Mouse (Mus musculus): ENCODE results near the gene Agps.

Agps gene

DNA sequence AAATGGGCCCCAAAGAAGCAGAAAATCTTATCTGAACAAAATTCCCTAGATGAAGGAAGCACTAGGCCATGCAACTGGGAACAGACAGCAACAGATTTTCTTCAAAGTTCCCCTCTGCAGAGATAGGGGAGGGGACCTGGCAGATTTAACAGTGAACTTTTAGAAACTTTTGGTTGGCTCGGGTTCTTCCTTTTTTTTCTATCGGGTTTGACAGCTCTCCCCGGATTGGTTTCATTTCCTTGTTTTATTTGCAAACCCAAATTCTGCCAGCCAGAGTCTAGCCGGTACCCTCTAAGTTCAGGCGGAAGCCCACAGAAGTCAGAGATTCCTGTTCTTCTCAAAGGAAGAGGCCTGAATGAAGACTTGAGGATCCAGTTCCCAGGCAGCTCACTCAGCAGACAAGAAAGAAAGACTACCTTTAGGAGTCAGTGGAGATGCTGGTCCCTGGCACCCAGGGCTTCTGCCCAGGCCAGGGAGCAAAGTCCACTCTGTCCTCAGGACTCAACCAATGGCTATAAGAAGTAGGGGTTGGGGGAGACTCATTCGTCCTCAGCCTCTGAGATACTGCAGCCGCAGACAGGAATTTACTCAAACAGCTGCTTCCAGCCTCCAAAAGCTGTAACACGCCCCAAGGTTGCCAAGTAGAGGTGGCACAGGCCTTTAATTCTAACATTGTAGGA lies 2.9 kb upstream of the Agps start:
- DNase-seq = no peak

DNA sequence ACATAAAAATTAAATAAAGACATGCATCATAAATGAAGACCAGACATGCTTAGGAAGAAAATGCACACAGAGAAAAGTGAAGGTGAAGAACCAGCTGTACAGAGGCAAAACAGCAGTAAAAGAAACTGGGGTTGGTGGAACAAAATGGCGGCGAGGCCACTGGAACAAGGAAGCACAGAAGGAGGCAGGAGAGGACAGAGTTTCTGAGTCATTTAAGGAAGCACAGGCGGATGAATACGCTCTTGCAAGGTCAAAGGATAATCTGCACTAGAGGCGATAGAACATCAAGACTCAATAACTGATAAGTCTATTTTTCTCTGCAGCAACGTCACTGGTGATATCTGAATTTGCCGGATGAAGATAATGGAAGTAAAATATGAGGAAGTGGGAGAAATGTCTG lies 1.7 kb upstream of the Agps start:
- DNase-seq = no peak

DNA sequence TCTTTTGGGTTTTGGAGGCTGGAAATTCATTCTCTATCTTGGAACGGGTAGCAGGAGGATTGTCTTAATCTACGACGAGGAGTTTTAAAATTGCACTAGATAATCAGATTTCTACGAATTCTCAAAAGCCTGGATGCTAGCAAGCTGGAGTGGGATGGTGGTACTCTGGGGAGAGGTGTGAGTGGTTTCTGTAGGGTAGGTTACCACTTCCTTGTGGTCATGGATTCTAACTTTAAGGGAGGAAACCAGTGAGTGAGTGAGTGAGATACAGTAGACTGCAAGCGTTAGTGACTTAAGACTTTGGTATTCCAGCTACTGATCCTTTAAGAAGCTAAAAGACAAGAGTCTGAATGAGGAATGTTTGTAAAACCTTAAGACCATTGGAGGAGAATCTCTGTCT lies 804 bp downstream of the Agps start:
- DNase-seq = no peak

DNA sequence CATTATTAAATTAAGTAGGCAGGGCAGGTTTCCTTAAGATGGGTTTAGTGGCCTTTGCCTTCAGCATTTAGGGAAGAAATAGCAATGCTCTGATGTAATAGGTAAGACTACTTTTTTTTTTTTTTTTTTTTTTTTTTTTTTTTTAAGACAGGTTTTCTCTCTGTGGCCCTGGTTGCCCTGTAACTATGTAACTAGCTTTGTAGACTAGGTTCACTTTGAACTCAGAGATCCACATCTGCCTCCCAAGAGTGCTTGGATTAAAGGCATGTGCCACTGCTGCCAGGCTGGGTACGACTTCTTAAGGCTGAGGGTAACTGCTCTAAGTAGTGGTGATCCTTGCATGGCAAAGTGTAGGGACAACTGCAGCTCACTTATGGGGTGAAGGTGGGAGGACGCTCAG lies 2.5 kb downstream of the Agps start:
- no peak for DNase-seq

DNA sequence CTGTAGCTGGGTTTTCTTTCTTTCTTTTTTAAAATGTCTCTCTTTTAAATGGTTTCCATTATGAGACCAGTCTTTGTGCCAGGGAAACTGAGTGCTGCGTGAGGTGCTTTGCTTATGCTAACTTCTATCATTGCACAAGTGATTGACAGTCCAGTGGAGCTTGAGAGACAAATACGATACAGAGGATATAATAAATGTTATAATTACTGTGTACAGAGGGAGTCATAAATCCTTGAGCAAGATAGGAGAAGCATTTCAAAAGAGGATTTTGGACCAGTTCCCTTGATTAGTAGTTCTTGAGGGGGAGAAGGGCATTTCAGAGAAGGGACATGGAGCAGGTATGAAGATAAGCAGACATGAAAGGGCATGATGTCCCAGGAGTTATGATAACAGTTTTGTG lies 10.3 kb downstream of the Agps start:
- DNase-seq = no peak

DNA sequence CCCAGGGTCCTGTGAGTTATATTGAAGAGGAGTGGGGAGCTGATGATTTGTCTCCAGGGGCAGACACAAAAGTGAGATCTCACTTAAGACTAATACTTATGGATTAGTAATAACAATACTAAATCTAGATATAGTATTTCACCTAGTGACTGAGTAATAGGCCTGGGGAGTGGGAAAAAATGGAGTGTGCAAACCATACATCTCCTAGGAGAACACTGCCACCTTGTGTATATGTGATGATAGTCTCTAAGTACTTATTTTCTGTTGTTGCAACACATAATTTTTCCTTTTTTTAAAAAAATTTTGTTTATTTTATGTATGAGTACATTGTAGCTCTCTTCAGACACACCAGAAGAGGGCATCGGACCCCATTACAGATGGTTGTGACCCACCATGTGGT lies 15.7 kb downstream of the Agps start:
- DNase-seq = no peak

DNA sequence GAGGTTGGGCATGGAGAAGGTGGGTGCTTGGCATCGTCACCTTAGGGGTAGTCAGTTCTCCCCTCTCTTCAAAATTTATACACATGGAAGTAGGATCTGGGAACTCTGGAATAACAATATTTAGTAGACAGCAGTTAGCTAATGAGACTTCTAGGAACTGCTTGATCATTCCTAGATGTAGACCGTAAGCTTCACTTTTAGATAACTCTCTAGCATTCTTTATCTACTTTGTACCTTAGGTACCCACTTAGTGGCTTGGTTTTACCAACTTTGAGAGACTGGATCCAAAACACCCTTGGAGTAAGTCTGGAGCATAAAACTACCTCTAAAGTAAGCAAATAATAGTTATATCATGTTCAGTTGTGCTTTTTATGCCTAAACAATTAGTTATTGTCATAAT lies 20.5 kb downstream of the Agps start:
- no peak for DNase-seq

DNA sequence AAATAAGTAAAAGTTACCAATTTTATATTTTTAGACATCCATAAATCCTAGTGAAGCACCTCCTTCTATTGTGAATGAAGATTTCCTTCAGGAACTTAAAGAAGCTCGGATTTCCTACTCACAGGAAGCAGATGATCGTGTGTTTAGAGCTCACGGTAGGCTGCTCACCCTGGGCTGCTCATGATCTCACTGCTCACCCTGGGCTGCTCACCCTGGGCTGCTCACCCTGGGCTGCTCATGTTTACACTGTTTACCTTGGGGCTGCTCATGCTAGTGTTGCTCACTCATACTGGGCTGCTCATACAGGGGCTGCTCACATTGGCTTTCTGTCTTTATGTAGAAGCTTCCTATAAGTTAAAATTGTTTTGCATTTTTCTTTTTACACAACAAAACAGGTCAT lies 22.2 kb downstream of the Agps start:
- DNase-seq = no peak

DNA sequence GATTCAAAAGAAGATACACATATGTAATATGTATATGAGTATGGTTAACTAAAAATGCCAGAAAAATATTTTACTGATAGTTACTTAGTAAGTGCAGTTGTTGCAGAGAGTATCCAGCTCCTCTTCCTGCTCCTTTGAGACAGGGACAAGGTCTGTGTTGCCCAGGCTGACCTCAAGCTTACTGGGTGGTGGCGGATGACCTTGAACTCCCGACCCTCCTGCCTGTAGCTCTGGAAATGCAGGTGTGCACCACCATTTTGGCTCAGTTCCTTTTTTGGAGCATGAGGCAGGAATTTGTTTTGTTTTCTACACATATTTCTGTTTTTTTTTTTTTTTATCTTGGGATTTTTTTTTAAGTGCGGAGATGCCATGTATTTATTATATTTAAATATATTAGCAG lies 29.1 kb downstream of the Agps start:
- DNase-seq = no peak

DNA sequence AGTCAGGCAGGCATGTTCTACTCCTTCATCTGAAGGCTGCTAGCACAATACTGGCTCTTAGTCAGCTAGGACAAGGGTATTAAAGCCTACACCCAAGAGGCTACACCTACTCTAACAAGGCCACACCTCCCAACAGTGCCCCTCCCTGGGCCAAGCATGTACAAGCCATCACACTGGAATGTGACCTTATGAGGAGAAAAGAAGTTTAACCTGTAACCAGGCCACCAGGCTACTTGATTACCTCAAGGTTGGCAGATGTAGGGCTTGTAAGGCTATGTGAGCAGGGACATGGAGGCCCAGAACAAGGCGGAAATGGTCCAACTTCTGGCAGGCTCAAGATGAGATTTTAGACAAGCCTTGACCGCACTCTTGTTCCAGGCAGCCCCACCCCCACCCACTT lies 37.6 kb downstream of the Agps start:
- DNase-seq = no peak

DNA sequence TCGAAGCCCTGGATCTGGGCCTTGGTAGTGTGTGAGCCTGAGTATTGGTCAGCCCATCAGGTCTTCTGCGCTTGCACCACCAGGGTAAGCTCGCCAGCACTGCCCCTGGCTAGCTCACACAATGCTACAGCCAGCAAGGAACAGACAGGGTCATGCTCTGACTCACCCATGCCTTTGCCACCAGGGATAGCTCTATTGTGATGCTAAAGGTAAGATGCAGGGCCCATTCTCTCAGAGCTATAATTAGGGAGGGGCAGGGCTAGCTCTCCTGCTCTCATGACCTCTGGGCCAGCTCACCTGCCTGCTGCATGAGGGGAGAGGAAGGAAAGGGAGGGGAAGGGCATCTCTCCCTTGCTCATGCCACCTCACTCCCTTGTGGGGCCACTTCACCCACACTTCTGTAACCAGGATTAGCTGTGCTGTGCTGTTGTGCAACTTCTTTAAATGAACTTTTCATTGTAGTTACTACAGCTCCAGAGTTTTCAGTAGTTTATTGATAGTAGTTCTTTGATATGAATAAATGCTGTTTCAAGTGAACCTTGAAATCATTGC lies 42.1 kb downstream of the Agps start:
- DNase-seq = no peak

DNA sequence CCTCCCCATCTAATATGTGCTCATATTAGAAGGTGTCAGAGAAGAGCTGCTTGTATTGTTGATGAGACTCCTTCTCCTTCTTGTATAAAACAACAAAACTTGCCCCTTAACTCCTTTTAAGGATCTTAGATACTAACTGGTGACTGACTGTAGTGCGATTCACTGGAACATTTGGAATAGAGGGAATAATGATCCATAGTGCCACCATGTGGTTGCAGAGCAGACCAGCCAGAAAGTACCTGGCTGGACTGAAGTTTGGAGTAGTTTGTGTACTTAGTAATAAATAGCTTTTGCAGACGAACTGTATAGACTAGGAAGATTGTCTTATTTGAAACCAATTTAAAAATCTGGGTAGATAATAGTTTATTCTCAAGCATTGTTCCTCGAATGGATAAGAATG lies 47.8 kb downstream of the Agps start:
- peak; percentile 36 for DNase-seq

DNA sequence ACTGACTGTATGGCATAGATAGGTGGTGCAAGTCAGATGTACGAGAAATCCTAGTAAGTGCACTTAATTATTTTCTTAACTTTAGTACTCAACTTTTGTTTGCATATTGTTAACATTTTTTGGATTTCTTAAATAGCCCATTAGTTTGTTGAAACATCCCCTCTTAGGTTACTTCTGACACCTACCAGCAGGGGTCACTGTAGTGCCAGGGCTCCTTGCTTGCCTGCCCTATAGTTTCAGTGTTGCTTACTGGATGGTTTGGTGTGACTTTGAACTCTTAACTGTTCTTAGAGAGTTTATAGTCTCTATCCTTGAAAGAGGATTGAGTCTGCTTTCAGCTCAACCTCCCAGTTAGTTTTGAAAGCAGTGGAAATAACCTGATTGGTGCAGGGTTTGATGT lies 51.6 kb downstream of the Agps start:
- DNase-seq = peak; percentile 69

DNA sequence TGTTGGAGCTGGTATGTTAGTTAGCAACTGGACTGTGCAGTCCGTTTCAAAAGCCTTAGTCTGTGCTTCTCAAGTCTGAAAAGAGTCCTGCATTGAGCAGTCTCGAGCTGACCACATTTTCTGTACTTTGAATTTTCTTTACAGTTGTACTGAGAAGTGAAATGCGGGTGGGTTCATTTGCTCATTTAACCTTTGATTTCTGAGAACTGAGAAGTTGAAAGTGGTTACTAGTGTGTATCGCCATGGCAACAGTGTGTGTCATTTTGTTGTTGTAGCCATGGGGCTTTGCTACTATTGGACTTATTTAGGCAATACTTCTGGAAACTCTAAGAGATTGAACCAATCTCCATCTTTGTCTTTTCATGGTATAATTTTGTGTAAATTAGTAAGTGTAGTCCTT lies 60.0 kb downstream of the Agps start:
- no peak for DNase-seq

DNA sequence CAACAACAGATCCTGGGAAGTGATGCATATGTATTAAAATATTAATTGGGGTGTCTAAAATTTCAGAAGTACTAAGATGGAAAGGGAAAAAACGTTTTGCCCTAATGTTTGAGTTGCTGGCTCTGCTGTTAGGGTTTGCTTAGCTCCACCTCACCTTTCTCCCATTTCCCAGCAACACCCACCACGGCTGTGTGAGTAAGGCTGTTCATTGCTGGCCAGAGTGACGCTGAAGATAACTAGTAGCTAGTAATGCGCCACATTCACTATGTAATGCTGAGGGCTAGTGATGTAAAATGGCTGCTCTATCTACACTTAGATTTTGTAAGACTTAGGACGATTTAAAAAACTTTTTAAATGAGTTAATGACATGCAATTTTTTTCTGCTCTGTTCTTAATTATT lies 63.7 kb downstream of the Agps start:
- no peak for DNase-seq

DNA sequence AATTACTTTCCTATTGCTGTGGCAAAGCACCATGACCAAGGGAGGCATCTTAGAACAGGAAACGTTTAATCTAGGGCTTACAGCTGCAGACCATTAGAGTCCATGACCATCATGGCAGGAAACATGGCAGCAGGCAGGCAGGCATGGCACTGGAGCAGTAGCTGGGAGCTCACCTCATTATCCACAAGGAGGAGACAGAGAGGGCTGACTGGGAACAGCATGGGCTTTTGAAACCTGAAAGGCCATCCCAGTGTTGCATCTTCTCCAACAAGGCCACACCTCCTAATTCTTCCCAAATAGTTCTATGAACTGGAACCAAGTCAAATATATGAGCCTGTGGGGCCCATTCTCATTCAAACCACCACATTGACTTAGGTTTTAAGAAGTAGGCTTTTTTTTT lies 68.3 kb downstream of the Agps start:
- no peak for DNase-seq

DNA sequence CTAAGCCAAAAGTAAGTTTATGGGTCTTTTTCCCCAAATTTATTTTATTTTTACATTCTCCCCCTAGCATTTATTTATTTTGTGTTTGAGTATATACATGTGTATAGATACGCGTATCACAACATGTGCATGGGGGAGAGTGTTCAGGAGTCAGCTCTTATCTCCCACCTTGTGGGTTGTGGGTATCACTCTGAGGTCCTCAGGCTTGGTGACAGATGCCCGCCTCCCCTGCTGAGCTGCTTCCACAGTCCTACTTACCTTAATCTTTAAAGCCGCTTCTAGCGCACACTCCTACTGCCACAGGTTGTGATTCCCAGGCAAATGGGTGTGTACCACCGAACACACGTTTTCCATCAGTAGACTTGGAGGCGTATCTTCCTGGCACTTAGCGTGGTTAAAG lies 69.9 kb downstream of the Agps start:
- DNase-seq = peak; percentile 11

DNA sequence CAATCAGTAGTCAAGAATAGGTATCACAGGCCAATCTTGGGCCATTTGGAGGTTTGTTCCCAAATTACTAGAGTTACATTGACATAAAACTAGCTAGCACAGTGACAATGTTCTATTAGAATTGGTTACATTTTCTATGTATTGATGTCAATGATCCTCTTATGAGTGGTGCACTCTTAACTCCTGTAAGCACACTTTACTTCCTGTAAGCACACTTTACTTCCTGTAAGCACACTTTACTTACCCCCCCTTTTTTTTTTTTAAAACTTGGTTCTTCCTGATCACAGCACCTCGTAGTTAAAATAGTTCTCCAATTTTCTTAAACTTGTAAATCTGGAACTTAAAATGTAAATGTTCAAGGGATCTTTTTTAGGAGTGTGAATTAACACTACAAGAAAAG lies 75.2 kb downstream of the Agps start:
- no peak for DNase-seq

DNA sequence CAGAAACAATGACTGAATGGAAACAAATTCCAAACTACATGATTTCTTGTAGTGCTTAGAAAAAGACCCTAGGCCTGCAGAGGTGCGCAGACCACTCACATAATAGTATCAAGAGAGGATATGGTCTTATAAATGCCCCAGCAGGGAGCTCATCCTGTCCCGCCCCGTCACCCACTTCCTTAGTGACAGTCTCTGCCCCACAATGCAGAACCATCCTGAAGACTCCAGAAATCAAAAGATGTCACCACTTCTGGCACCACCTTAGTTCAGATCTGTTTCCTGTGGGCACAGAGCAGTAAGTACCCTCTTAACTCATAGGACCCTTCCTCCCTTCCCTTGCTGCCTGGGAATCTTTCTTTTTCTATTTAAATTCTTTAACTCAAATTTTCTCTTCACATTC lies 83.1 kb downstream of the Agps start:
- no peak for DNase-seq

DNA sequence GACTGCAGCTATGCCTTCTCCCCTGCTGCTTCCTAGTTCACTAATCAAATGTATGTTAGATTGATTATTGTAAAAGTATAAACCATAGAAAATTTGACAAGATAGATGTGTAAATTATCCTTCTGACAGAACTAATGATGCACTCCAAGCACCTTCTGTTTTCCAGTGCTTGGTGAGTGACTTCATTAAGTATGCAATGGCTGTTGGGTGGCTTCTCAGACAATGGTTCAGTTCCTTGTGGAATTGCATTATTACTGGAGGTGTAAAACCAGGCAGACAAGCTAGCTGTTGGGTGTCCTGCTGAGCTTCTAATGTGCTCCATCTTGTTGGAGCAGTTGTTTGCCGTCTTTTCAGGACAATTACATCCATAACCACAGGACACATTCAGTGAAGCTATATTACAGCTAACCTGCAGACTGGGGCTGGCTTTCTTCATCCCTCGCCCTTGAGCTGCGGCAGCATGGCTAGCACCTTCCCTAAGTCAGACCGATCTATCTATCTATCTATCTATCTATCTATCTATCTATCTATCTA lies 91.9 kb downstream of the Agps start:
- DNase-seq = no peak

DNA sequence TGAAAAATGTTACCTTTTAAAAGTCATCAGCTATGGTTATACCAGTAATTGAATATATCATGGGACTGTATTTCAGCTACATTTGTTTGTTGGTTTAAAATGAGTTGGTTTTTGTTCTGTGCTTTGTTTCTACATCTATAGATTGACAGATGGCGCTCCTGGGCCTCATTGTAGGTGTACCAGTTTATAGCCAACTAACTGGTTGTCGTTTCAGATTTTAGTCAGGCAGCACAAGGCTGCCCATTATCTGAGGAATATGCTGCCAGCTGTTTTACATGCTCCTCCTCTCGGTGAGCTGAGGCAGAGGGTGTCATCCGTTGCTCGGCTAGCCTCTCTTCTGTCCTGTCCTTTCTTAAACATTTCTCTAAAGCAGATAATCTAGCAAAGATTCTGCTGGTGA lies 94.1 kb downstream of the Agps start:
- DNase-seq = no peak

DNA sequence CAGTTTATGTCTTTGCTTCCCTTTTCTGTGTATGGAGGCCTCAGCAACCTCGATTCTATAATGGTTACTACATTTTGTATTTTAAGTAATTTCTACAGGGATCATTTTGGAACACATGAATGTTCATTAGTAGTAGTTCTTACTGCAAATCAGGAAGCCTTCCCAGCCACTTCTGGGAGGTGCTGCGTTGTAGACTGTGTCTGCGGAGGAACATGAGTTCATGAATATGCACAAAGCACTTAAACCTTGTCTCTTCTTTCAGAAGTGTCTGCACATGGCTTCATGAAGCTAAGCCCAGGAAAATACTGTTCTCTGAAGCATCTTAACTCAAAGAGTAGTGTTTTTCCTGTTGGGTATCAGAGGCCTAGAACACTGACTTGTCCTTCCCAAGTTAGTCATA lies 96.0 kb downstream of the Agps start:
- DNase-seq = no peak

DNA sequence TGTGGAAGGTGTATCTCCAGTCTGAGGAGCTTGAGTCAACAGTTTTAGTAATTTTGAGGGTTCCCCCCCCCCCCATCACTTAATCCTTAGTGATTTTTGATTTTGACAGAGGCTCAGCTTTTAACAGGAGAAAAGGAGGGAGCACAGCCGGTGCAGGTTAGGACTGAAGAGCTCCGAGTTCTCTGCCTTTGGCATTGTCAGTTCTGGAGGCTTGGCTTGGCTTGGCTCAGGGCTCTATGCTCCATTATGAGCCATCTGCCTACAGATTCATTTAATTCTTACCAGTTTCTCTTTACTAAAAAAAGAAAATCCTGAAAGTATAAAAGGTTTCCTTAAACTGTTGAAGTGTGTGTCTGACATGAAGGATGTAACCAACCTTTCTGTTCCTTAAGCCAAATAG lies 97.2 kb downstream of the Agps start:
- no peak for DNase-seq

DNA sequence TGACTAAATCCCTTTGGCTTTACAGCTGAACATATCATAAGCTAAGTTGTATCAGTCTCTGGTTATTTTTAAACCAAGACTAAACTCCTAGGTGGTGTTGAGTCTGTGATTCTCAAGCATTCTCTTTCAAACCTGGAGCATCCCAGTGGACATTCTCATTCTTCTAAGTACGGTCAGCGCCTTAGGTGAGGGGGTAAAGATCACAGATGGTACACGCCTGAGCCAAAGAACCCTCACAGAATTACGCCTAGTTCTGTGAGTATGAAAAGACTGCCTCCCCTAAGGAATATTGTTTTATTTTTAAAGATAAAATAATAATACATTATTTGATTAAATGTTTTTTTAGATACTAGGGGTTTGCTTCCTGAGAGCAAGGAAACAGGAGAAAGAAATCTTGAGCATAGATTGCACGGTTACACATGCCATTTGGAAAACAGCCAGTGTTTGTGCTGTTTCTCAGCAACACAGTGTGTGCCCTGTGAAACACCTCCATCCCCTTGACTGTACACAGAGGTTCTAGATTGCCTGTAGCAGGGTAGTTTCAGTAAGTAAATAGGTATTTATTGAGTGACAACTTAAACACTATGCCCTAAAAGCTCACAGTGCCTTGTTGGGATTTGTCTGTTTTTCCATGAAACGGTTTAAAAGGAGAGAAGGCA lies 97.9 kb downstream of the Agps start:
- no peak for DNase-seq

DNA sequence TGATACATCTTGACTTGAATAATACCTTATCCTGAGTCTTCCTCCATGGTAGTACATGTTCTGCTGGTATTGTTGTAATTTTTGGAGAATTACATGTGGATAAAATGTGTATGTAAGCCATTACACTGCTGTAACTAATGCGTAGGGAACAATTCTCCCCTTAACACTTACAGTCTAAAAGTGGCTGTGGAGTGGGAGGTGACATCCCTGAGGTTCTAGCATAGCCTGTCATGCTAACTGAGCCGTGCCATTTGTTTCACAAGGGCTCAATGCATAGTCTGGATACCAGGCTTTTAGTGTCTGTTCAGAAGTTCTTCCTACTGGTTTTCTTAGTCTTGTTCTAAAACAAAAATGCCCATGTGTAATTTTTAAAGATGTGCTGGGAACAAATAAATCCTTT lies 99.0 kb downstream of the Agps start:
- DNase-seq = no peak
